Mouse (Mus musculus) left cerebral cortex, postnatal 14 days (tissue): ENCODE results near the gene Ncln. TPM values are rescaled to one million over a fixed set of nuclear protein-coding genes. Genes with fewer than 3 reads are reported as not detected.
A peak's percentile ranks its signal among the peaks of the same experiment; 100 is the strongest.

ENCODE experiments used
- DNase-seq, 2 experiments: peaks; one replicate each; pipeline ENCODE4 v3.0.0; 2021 to 2022; ENCODE audit warnings: low spot score in 2 of 2, mixed read lengths in 1 of 2
- intact Hi-C: fragments of 180-260 bp; cut with DNase I; formaldehyde crosslinking; loops from one replicate; pipeline ENCODE4 v1.15.1; 2025
- long read RNA-seq, 2 experiments: library from polyadenylated mRNA; stranded (forward); transcript quantifications; one replicate each; pipeline ENCODE4 v2.0.0; 2021
- total RNA-seq, 2 experiments: library from RNA; stranded (reverse); gene quantifications; 2 replicates each; pipeline ENCODE4 v1.2.3; 2021

Ncln gene
- total RNA-seq, result 100 to 1,000 TPM in 1 of 2 experiments, 10 to 100 TPM in 1; 80.2 to 104 TPM
- long read RNA-seq, experiment 1, transcript Ncln-202 (14 exons, 2,841 nt), result minor isoform, 16 of 86 reads
- long read RNA-seq, experiment 1, transcript Ncln-201 (14 exons, 3,118 nt), result major isoform, 51 of 86 reads
- long read RNA-seq, experiment 1, partial matches to known transcripts, result 8 of 86 reads
- long read RNA-seq, experiment 1, other reads (novel, unspliced or antisense), result 11 of 86 reads
- long read RNA-seq, experiment 2, transcript Ncln-202 (14 exons, 2,841 nt), result minor isoform, 23 of 90 reads
- long read RNA-seq, experiment 2, transcript Ncln-201 (14 exons, 3,118 nt), result major isoform, 44 of 90 reads
- long read RNA-seq, experiment 2, partial matches to known transcripts, result 8 of 90 reads
- long read RNA-seq, experiment 2, other reads (novel, unspliced or antisense), result 14 of 90 reads

GRCm38 (mm10) chr10:81496264-81496901 lies at the start of gene Ncln:
Gene Ncln, minus strand, starts transcription at chr10:81496392.
- peak; percentile 99 for DNase-seq
- intact Hi-C loops, result no loop called here

- intact Hi-C loops, result no loop called here
These were observed 49.1 kb upstream of the Ncln start, which contains the start of gene Gna11 for GRCm38 (mm10) chr10:81545161-81545747. Gene Gna11, minus strand, starts transcription at chr10:81545190.

GRCm38 (mm10) chr10:81544296-81545160 lies 48.3 kb upstream of the Ncln start:
- intact Hi-C loops, result no loop called here
- DNase-seq, result peak in 1 of 2 experiments; percentile 55

More at GRCm38 (mm10) chr10:81545161-81545747, 49.1 kb upstream of the Ncln start, which contains the start of gene Gna11:
- DNase-seq, result peak; percentile 99

- intact Hi-C loops, result no loop called here
These were observed 47.4 kb upstream of the Ncln start for GRCm38 (mm10) chr10:81543633-81544032.

GRCm38 (mm10) chr10:81542727-81543460 lies 46.7 kb upstream of the Ncln start:
- DNase-seq, result no peak
- intact Hi-C loops, result no loop called here

More at GRCm38 (mm10) chr10:81543633-81544032, 47.4 kb upstream of the Ncln start:
- no peak for DNase-seq

GRCm38 (mm10) chr10:81541803-81542202 lies 45.6 kb upstream of the Ncln start:
- intact Hi-C loops, result no loop called here
- no peak for DNase-seq

- DNase-seq, result no peak
- intact Hi-C loops, result no loop called here
These were observed 45.2 kb upstream of the Ncln start for GRCm38 (mm10) chr10:81541363-81541762.

GRCm38 (mm10) chr10:81538321-81539048 lies 42.3 kb upstream of the Ncln start:
- intact Hi-C loops, result no loop called here
- DNase-seq, result no peak

- intact Hi-C loops, result no loop called here
- no peak for DNase-seq
These were observed 41.2 kb upstream of the Ncln start for GRCm38 (mm10) chr10:81537429-81537828.

GRCm38 (mm10) chr10:81536734-81537133 lies 40.5 kb upstream of the Ncln start:
- intact Hi-C loops, result no loop called here
- DNase-seq, result no peak

- intact Hi-C loops, result no loop called here
- DNase-seq, result no peak
These were observed 38.6 kb upstream of the Ncln start for GRCm38 (mm10) chr10:81534826-81535225.

- intact Hi-C loops, result no loop called here
These were observed 30.6 kb upstream of the Ncln start for GRCm38 (mm10) chr10:81526779-81527178.

GRCm38 (mm10) chr10:81525017-81525694 lies 29.0 kb upstream of the Ncln start:
- intact Hi-C loops, result no loop called here
- DNase-seq, result no peak

More at GRCm38 (mm10) chr10:81526779-81527178, 30.6 kb upstream of the Ncln start:
- DNase-seq, result peak in 1 of 2 experiments; percentile 76

- DNase-seq, result no peak
- intact Hi-C loops, result no loop called here
These were observed 27.9 kb upstream of the Ncln start, which contains the start of gene Gna15 for GRCm38 (mm10) chr10:81524051-81524605. Gene Gna15, minus strand, starts transcription at chr10:81524225.

GRCm38 (mm10) chr10:81523570-81523969 lies 27.4 kb upstream of the Ncln start:
- intact Hi-C loops, result no loop called here

GRCm38 (mm10) chr10:81523142-81523541 lies 26.9 kb upstream of the Ncln start:
- intact Hi-C loops, result no loop called here
- no peak for DNase-seq

More at GRCm38 (mm10) chr10:81523570-81523969, 27.4 kb upstream of the Ncln start:
- DNase-seq, result no peak

- DNase-seq, result no peak
These were observed 23.8 kb upstream of the Ncln start for GRCm38 (mm10) chr10:81519978-81520365.

More at GRCm38 (mm10) chr10:81519978-81520365, 23.8 kb upstream of the Ncln start:
- intact Hi-C loops, result loop anchor here (5.0 kb wide), 1 partner anchor 82 kb away; the partner anchor contains the start of gene Tle6
